Mouse (Mus musculus): ENCODE measurements at regions not wholly inside any gene's neighbourhood (a gene's known extent, or its start where the extent isn't known, plus 50 kb on each side); places are given as distances from the start of the nearest gene placed in this dataset.
A peak's percentile ranks its signal among the peaks of the same experiment; 100 is the strongest.

- DNase-seq (ENCODE audit: low spot score), result peak; percentile 55
Observed at GRCm38 (mm10) chr10:126070984-126071713, 105.2 kb downstream of the Lrig3 start.

DNA sequence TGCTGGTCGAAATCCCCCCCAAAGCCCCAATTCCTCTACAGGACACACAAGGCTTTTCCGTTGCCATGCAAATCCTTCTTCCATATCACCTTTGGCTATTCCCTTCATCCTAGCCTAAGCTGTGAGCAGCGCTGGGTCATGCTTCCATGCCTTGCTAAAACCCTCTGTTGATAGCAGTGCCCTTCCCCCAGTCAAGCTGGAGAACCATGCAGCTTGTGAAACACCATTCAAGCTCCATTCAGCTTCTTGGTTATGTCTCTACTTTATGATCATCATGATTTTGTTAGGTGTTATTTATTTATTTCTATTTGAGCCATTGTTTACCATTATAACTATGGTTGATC is 105.7 kb downstream of the Lrig3 start:
- DNase-seq (ENCODE audit: low spot score), result no peak

- no peak for DNase-seq (ENCODE audit: low spot score)
Observed at GRCm38 (mm10) chr10:126077313-126077966, 111.5 kb downstream of the Lrig3 start.

DNA sequence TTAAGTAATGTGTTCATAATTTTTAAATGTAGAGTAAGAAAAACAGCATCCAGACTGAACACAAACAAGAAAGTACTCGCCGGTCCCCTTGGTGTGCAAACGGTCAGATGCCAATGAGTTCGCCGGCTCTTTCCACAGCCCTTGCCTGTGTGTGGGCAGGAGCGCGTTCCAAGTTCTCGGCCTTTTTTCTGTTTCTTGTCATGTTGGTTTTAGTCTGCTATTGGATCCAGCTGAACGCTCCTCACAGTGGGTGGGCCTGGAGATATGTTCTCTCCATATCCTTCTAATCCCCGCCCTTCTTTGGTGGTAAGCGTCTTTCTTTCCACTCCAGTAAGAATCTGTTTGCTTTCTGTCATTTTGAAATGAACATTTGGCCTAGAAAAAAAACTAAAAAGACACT is 116.6 kb downstream of the Lrig3 start:
- no peak for DNase-seq (ENCODE audit: low spot score)

DNA sequence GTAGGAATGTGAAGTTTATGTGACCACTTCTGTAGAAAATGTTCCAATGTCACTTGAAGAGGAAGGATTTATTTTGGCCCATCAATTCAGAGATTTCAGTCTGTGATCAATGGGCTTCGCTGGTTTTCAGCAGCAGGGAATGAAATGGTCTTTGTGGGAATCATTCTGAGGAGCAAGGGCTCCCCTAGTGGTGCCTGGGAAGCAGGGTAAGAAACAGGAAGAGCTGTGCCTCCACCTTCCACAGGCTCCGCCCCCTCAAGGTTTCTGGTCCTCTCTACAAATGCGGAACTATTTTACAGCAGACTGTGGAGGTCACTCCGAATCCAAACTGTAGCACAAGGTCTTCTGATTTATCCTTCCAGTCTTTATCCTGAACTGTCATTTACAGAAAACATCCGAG is 120.7 kb downstream of the Lrig3 start:
- no peak for DNase-seq (ENCODE audit: low spot score)

DNA sequence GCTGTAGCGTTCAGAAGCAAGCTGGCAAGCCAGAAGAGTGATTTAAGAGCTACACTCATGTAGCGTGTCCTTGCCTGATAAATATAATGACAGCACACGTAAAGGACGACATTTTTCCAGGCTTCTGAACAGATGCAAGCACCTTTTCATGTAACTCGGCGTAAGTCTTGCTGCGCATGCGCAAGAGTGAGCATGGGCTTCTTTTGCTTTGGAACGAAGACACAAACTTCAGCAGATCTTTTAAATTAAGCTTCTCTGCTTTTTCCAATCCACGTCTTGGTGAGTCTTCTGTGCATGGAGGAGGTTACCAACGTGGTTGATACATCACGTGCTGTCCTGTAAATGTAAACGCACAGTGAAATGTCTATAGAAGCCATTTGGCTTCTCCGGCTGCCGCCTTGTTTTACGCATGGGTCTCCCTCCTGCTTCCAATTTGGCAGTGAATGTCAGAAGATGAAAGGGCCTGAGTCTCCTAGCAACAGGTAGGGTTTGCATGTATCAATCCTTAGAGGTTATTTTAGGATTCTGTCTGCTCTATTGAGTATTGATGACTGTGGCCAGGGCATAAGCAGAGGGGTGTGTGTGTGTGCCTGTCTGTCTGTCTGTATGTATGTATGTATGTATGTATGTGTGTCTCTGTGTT is 128.4 kb downstream of the Lrig3 start:
- DNase-seq (ENCODE audit: low spot score), result no peak

GRCm38 (mm10) chr10:126097896-126098295 is 131.9 kb downstream of the Lrig3 start:
- DNase-seq (ENCODE audit: low spot score), result no peak

- DNase-seq (ENCODE audit: low spot score), result no peak
Observed at GRCm38 (mm10) chr10:126102876-126103275, 136.9 kb downstream of the Lrig3 start.

DNA sequence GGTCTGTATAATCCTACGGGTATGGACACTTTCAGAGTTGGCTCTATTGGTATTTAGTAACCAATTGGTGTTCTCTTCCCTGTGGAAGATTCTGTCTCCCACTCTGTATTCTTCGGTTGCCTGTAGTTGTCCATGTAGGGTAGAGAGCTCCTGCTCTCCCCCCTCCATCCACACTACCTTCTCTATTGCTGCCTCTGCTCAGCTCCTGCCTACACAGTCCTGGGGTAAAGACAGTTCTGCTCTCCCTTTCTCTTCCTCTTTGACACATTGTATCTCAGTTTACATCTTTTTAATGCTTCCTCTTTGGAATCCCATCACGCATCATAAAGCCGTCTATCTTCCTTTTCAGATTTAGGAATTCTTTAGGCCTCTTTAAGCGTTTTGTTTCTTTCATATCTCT is 147.1 kb downstream of the Lrig3 start:
- DNase-seq (ENCODE audit: low spot score), result no peak

GRCm38 (mm10) chr10:126115386-126115785 is 149.4 kb downstream of the Lrig3 start:
- no peak for DNase-seq (ENCODE audit: low spot score)

DNA sequence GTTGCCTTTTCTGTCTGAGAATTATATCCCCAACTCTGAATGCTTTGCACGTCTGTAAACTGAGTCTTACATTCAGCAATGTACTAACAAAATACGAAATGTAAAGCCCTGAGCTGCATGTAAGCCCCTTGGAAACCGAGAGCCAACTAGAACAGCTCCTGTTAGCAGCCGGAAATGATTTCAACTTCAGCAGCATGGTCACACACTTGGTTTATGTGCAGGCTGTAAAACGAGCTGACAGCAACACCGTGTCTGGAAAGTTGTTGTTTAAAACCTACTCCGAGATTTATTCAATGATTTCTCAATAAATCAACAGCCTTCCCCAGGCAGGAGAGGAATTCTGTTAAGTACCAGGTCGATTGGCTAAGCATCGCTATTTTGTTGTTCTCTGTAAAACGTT is 155.7 kb downstream of the Lrig3 start:
- DNase-seq (ENCODE audit: low spot score), result no peak

DNA sequence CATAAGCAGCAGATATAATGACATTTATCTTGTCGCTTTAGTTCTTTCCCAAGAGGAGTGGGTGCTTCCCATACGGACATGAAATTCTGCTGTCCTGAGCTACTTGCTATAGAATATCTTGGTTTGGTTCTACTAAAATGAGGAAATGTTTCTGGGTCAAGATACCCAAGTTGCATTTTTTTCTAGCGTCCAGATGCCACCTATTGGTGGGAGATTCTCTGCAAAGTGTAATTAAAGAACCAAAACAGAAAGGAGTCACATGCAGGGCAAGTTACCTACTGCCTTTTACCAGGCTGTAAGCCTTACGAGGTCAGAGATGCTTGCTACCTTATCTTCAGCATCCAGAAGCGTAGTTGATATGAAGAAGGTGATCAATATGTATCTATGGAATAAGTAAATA is 156.5 kb downstream of the Lrig3 start:
- DNase-seq (ENCODE audit: low spot score), result no peak

DNA sequence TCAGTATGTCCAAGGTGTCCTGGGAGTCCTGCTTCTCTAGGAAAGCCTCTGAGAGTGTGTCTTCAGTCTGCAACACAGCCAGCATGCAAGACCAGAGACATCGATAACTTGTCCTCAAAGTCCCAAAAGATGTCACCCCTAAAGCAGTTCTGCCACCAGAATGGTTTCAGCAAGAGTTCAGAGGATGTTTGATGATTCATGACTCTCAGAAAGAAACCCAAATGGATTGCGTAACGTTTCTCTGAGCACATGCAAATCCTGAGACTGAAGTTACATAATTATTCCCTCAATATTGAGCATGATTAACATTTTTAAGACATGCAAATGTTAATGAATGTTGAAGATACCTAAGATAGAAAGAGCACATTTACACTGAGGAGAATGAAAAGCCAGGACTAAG is 167.2 kb downstream of the Lrig3 start:
- DNase-seq (ENCODE audit: low spot score), result no peak

DNA sequence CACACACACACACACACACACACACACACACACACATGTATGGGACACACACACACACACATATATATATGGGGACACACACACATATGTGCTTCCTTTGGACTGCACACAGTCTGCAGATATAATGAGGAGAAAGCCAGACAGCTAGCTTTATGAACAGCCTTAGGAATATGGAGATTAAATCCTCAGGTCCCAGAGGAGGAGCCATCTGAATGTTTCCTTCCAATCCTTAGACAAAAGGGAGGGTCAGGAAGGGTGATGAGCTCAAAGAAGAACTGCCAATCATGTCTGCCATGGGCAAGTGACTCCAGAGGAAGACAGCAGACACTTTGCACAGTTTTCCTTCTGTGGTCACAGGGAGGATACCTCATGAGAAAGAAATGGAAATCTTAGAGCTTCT is 168.0 kb downstream of the Lrig3 start:
- no peak for DNase-seq (ENCODE audit: low spot score)

- DNase-seq (ENCODE audit: low spot score), result no peak
Observed at GRCm38 (mm10) chr10:126138585-126138984, 172.6 kb downstream of the Lrig3 start.

- DNase-seq (ENCODE audit: low spot score), result no peak
Observed at GRCm38 (mm10) chr10:126141586-126141985, 175.6 kb downstream of the Lrig3 start.

- no peak for DNase-seq (ENCODE audit: low spot score)
Observed at GRCm38 (mm10) chr10:126143833-126144232, 177.9 kb downstream of the Lrig3 start.

- no peak for DNase-seq (ENCODE audit: low spot score)
Observed at GRCm38 (mm10) chr10:126144609-126145202, 178.7 kb downstream of the Lrig3 start.

DNA sequence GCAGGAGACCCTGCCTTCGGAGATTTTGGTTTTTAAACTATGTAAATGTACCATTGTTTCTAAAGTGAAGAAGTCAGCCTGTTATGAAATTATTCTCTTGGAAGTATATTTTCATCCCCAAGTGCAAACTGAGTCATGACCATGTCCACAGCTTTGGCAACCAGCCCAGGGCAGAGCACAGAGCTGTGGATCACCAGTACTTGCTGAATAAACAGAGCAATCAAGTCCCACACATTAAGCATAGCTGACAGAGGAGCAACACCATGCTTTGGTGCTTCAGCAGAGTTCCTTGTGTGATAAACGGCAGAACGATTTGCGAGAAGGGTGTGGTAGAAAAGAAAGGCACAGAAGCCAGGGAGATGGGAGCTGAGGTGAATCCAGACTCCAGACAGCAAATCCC is 191.3 kb downstream of the Lrig3 start:
- DNase-seq (ENCODE audit: low spot score), result no peak

DNA sequence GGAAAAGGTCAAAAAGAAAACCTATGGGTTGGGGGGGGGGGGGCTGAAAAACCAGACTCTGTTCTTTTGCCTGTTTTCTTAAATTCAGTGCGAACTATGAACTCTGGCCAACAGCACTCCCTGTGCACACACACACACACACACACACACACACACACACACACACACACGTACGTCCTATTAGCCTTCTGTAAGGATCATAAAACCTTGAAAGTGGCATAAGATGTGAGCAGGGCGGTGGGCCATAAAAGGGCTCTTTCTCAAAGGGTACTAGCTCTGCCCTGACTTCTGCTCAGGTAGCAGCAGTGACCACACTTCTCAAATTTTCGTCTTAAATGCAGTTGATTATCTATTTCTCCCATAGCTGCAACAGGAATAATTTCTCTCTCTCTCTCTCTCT is 199.2 kb downstream of the Lrig3 start:
- no peak for DNase-seq (ENCODE audit: low spot score)

DNA sequence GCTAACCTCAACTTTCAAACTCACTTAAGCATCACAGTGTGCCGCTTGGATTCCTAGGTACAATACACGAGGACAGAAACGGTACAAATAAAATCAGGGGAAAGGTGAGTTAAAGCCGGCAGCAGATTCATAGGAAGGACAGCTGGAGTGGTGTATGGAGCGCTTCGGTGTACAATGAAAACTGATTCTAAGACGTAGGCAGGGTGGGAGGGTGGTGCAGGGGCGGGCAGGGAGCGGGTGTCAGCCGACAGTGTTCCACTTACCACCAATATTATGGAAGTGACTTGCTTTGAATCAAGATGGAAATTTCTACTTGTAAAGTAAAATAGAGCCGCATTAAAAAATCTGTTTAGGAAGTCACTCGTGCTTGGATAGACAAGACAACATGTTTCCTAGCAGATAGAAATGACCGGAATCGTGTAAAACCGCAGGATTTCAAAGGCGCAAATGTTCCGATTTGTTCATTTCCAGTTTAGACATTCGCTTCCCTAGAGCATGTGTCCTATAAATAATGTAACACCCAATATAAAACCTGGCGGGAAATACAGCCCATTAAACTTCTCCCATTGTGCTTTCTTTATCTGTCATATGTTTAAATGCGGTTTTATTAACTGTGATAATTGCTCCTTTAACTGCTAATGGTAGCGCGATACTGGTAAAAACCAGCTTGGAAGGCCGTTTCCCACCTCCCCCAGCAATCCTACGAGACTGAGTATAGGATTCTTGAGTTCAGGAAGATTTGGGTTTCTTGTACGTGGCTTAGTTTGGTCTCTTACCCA is 203.3 kb downstream of the Lrig3 start:
- DNase-seq (ENCODE audit: low spot score), result no peak

DNA sequence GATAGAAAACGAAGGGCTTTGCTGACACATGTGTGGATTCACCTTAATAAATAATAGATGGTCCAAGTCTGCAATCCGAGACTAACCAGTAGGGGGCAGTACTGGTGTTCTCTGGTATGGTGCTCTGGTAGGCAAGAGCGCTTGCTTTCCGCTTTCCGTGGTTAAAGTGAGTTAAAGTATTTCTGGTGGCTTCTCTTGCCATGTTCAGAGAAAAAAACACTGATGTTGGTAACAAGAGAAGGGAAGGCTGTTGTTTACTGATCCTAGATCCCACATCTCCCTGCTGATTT is 203.9 kb downstream of the Lrig3 start:
- peak; percentile 13 for DNase-seq (ENCODE audit: low spot score)

All from yolk sac, embryonic 10.5 days (tissue).